Mouse (Mus musculus): ENCODE measurements around the gene Tsfm. TPM values are rescaled to one million over a fixed set of nuclear protein-coding genes. Genes with fewer than 3 reads are reported as not detected.
A peak's percentile ranks its signal among the peaks of the same experiment; 100 is the strongest.
"Not testable (repeated sequence)": the region's sequence is repeated elsewhere in the genome, so short reads cannot be mapped to it uniquely, and the experiment has no call there.

Gene Tsfm
- total RNA-seq (2021), result 10 to 100 TPM; 64.4 to 71.3 TPM
- long read RNA-seq, experiment 1, transcript Tsfm-201 (6 exons, 1,206 nt), result major isoform, 120 of 134 reads
- long read RNA-seq, experiment 1, partial matches to known transcripts, result 3 of 134 reads
- long read RNA-seq, experiment 1, other reads (novel, unspliced or antisense), result 8 of 134 reads
- long read RNA-seq, experiment 2, transcript Tsfm-201 (6 exons, 1,206 nt), result major isoform, 42 of 48 reads
- long read RNA-seq, experiment 2, partial matches to known transcripts, result 1 of 48 reads
- long read RNA-seq, experiment 2, other reads (novel, unspliced or antisense), result 4 of 48 reads

- DNase-seq, result peak; percentile 95 to 96
Measured at GRCm38 (mm10) chr10:127030336-127031296, at the start of gene Tsfm. TSS of gene Tsfm (minus strand) at chr10:127030840.

- DNase-seq, result peak in 1 of 2 experiments; percentile 31
Measured at GRCm38 (mm10) chr10:127079665-127080391, 49.2 kb upstream of the Tsfm start.

GRCm38 (mm10) chr10:127078677-127079575, 48.3 kb upstream of the Tsfm start:
- DNase-seq, result no peak

- DNase-seq, result no peak
Measured at GRCm38 (mm10) chr10:127078001-127078676, 47.5 kb upstream of the Tsfm start.

GRCm38 (mm10) chr10:127077515-127077914, 46.9 kb upstream of the Tsfm start:
- no peak for DNase-seq

- no peak for DNase-seq
Measured at GRCm38 (mm10) chr10:127076082-127076481, 45.4 kb upstream of the Tsfm start.

- no peak for DNase-seq
Measured at GRCm38 (mm10) chr10:127075651-127076050, 45.0 kb upstream of the Tsfm start.

- no peak for DNase-seq
Measured at GRCm38 (mm10) chr10:127075080-127075479, 44.4 kb upstream of the Tsfm start, which contains the start of gene Agap2. TSS of gene Agap2 (plus strand) at chr10:127075284.

GRCm38 (mm10) chr10:127073981-127074380, 43.3 kb upstream of the Tsfm start:
- DNase-seq, result no peak

GRCm38 (mm10) chr10:127072969-127073368, 42.3 kb upstream of the Tsfm start:
- not testable (repeated sequence) for DNase-seq

- DNase-seq, result not testable (repeated sequence)
Measured at GRCm38 (mm10) chr10:127072270-127072669, 41.6 kb upstream of the Tsfm start.

GRCm38 (mm10) chr10:127071203-127071602, 40.6 kb upstream of the Tsfm start:
- DNase-seq, result no peak

GRCm38 (mm10) chr10:127070190-127071121, 39.8 kb upstream of the Tsfm start, which contains the start of gene Tspan31:
TSS of gene Tspan31 (minus strand) at chr10:127070264.
- DNase-seq, result peak; percentile 94

GRCm38 (mm10) chr10:127069281-127070189, 38.9 kb upstream of the Tsfm start:
- no peak for DNase-seq

- DNase-seq, result no peak
Measured at GRCm38 (mm10) chr10:127068360-127069038, 37.9 kb upstream of the Tsfm start.

- DNase-seq, result no peak
Measured at GRCm38 (mm10) chr10:127066519-127067018, 35.9 kb upstream of the Tsfm start.

- no peak for DNase-seq
Measured at GRCm38 (mm10) chr10:127065981-127066380, 35.3 kb upstream of the Tsfm start.

All from adrenal gland, postnatal 36 days (tissue).